Mouse (Mus musculus) urinary bladder, postnatal 14 days (tissue): ENCODE data around the gene Grik3.

Source experiments
- DNase-seq: peaks from one replicate; pipeline ENCODE4 v3.0.0; 2021; ENCODE audit warnings: low spot score

Gene Grik3

DNA sequence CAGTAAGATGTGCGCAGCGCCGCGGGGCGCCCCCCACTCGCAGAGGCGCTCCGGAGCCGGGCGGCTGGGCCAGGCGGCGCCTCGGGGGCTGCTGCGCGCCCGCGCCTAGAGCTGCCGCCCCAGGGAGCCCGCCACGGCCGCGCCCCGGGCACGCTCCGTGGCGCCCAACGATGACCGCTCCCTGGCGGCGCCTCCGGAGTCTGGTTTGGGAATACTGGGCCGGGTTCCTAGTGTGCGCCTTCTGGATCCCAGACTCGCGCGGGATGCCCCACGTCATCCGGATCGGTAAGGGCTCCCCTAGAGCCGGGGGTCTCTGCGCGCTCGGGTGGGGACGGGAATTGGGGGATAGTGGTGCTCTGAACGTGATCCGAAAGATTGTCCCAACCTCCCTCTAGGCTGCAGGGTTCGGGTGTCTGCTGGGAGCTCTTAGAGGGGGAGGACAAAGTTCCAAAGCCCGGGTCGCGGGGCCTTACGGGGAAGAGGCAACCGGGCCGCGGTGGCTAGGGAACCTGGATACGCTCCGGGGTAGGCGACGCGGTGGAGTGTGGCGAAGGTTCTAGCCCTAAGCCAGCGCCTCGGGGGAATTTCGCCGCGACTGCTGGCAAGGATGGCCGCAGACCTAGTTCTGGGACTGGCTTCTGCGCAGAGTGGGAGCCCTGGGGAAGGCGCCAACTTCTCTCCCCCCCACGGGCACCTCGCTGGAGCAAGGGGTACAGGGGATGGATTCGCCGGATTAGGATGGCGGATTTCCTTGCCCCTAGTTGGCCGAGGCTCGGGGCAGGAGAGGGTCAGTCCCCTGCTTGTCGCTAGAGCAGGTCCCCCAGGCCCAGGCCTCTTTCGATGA, at the start of gene Grik3:
TSS of gene Grik3 (plus strand) at position 40 of the 844 bp plus-strand sequence.
- DNase-seq = no peak

DNA sequence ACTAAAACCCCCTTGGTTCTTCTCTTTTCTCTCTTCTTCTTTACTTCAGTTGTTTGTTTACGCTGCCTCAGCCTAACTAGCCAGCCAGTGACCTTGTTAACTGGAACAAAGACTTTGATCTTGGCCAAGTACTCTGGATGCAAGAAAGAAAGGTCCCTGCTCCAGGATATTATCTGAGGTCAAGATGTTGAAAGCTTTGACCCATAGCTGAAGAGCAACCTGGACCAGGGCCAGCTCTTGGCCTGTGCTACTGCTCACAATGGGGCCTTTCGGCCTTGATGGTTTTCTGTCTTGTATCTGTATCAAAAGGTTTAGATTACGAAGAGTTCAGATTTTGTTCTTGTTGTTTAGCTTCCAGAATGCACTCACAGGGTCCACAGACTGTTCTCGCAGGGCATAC, 48.7 kb upstream of the Grik3 start:
- no peak for DNase-seq

DNA sequence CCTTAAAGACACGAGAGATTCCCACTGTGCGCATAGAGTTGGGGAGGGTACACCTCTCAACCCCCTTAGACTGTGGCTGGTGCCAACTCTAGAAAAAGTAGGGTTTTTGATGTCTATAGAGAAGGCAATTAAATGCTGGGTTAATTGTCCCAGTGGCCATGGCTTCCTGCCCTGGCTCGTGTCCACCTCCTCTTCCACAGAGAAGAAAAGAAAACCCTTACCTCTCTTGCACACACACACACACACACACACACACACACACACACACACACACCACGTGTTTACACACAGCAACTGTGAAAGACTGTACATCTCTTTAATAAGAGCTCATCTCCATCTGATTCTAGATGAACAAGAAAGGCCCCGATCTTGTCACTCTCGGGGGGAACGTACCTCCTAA, 46.1 kb upstream of the Grik3 start:
- DNase-seq = no peak

DNA sequence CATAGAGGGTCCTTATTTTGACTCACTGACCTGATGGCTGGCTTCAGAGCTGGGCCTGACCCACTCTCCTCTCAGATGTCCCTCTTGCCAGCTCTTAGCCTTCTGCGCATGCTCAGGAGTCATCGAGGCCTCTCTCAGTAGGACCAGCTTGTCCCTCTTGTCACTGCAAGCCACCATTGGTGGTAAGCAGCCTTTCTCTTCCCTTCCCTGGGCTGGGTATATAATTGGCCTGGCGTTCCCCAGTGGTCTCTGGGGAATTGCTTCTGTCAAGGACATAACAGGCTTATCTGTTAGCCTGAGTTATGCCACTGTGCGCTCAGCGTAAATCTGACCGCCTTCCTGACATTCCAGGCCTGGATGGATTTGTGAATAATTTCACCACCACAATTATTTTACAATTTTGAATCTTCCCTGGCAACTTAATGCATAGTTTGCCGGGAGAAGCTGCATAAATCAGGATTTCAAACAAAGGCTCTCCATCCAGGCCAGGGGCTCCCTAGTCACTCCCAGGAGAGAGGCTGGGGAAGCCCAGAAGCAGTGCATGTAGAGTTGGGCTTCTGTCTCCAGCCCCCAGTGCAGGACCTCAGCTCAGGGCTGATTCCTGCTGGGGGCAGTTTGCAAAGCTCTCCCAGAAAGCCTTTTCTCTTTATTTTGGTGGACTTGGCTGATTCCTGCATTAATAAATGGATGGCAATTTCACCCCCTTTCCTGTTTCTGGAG, 39.7 kb upstream of the Grik3 start:
- no peak for DNase-seq

DNA sequence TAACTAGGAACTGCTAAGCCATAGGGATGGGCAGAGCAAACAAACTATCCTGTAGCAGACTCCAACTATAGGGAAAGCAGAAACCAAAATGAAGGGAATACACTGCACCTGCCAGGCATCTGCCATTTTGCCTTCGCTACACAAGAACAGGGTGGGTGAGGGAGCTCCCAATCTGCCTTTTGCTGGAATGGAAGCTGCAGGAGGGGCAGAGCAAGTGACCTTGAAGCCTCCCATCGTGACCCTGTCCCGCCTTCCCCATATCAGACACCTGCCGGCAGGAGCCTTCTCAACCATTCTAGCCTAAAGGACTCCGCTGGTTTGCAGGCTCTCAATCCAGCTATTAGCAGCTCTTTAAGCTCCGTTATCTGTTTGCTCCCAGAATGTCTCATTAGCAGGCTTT, 38.7 kb upstream of the Grik3 start:
- DNase-seq = no peak

DNA sequence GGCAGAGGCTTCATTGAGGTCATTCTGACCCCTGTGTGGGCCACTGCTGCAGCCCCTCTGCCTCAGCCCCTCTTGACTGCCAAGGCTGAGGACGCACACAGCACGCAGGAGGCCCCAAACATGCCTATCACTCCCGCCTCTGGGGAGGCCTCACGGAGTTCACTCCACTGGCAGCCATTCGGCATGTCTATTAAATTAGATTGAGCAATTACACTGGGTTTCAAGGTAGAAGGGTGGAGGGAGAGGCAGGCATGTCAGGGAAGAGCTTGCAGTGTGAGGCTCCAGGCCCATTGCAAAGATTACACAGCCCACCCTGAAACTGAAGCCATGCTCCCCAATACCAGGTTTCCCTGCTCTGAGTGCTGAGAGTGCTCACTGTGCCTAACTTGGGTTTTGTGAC, 34.0 kb upstream of the Grik3 start:
- no peak for DNase-seq

DNA sequence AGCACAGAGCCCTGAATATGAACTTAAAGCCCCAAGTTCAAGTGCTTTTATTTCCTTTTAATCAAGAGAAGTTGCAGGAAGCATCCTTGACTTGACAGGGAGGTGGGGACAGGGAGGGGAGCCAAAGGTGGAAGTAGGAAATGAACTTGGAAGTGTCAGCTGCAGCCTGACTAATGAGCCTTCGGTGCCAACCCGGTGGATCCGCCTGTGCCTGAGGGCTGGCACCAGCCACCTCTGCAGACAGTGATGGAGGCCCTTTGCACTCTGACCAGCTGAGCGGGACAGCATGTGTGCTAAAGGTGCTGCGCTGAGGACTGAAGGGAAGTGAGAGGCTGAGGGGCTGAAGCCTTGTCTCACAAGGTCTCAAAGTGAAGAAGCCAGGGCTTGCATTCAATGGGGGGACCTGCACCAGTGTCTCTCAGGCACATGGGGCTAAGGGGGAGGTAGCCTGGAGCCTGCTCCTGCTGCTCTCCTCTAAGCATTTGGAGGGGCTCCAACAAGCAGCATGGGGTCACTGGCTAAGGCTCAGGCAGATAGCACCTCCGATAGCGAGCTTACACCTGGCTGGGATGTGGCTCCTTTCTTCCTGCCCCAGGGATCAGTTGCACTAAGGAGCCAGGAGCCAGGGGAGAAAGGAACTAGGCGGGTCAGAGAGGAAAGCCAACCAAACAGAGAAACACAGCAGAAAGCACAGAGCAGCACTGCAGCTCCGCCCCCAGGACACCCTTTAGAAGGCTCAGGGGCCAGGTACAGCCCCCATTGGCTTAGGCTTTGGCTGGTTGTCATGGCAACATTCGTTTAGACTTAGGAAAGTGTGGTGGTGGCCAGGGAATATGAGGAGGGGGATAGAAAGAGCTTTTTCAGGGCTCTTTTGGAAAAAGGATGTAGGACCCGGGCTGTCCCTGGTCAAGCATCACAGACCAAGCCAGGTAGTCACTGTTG, 33.1 kb upstream of the Grik3 start:
- DNase-seq = no peak

DNA sequence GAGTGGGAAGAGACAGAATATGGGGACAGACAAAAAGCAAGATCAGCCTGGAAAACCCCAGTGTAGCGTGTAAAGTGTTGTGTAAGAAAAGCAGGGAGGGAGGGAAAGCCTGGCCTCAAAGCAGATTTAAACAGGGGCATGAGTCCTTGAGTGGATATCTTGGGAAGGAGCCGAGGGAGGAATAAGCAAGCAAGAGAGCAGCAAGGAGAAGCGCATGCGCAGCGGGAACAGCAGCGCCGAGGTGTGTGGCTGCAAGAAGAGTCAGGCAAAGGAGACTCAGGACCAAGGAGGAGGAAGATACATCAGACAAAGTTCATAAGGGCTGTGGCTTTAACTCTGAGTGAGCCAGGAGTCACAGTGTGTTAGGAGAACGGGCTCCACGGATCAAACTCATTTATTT, 30.7 kb upstream of the Grik3 start:
- DNase-seq = no peak

DNA sequence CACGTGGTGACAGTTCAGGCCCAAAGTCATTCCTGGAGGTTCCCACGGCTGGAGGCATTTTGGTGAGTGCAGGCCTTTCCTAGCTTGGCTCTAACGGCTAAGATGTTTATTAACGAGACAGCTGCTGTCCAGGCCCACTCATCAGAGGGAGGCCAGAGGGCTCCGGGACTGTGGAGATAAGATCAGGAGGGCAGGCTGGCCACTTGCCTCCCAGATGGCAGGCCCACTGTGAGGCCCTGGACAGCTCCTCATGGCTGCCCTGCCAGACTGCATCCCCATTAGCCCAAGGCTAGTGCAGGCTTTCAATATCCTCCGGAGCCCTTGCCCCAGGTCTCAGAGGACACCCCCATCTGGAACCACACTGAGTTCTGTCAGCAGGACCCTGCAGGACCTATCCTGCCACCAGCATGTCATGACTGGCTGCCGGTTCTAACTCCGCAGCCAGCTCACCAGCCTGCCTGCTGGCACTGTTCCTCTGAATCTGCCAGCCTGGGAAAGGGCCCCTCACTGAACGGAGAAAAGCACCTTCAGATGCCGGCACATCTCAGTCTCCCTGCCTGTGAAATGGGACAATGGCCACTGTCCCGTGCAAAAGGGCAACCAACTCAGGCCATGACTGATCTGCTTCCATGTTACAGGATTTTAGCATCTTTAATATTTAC, 20.7 kb upstream of the Grik3 start:
- DNase-seq = no peak

DNA sequence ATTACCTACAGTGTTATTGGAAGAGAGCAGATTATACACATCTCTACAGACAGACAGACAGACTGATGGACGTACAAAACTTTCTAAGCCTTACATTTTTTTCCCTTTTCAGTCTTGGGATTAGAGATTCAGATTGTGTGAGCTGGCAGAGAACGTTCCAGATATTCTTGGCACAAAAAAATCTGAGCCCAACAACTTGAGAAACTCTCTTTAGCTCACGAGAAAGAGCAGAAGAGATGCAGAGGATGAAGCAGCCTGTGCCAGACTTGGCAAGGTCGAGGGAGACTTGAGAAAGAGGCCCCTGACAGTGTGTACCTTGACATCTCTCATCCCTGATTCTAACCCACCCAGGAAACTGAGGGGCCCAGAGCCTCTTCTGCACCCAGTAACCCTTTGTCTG, 15.6 kb upstream of the Grik3 start:
- no peak for DNase-seq

DNA sequence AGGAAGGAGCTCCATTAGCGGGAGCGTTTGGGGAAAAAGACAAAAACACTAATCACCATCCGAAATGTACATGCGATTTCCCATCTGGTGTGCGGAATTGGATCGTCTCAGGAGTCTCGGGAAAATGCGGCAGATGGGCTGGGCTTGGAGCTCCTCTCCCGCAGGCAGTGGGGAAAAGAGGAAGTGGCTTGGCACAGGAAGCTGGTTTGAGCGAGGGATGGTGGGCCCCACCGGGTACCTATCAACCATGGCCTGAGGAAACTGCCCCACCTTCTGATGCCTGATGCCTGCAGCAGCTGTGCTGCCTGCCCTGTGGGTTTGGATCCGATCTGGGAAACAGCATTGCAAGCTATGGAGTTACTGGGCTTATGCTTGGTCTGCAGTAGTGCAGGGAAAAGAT, 12.4 kb upstream of the Grik3 start:
- no peak for DNase-seq

DNA sequence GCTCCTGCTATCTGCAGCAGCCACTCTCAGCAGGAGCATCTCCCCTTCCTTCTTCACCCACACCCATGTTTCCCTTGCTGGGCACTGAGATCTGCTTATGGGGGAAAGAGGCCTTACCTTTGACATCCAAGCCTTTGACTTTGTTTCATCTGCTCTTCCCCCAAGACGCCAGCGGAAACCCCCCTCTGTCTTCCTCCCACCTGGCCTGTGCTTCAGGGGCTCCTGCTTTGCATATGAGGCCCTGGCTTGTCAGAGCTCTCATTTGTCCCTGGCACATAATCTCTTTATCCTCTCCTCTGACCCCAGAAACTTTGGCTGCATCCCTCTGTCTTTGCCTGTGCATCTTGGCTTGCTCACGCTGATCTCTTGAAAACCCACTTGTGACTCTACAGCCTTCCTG, 9.2 kb upstream of the Grik3 start:
- no peak for DNase-seq

DNA sequence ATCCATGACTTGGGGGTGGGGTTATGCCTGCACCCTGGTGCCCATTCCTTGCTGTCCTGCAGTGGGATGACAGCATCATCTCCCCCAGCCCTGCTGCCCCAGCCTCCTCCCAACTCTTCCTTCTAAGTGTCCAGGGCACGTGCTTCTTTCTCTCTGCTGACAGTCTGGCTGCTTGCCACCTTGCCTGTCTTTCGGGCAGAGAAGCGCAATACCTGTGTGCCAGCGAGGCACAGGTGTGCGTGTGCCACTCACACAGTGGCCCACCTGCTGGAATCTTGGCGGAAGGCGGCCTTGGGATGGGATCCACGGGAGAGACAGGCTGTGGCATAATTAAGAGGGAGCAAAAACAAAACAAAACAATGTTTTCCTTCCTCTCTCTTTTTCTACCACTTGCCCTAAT, 6.4 kb upstream of the Grik3 start:
- no peak for DNase-seq

DNA sequence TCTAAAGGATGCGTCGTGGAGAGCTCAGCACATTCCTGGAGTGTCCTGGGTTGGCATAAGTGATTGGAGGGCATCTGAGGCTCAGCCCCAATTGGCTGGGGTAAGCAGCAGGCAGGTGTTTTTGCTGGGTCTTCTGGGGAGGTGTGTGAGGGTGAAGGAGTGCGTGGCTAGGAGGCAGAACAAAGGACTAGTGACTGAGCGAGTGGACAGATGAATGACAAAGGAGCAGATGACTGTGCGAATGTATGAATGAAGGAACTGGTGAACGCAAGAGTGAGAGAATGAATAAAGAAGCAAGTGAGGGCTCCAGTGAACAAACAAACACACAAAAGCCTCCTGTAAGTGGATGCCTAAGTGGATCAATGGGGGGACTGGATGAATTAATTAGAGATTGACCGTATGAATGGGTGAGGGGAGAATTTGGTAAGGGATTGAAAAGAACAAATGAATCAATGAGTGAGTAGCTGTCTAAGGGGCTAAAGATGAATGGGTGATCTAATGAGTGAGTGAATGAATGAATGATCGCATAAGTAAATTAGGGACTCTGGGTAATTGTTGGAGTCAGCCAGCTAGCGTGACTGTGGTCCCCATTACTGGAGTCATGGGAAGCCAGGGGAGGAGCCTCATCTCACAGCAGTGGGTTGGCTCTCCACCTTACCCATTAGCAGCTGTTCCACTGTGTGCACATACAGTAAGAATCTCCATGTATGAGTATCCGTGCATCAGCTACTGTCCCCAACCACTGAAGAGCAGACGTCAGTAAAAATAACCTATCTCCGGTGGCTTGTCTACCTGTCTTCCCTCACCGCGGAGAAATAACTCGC, 4.9 kb upstream of the Grik3 start:
- DNase-seq = no peak

DNA sequence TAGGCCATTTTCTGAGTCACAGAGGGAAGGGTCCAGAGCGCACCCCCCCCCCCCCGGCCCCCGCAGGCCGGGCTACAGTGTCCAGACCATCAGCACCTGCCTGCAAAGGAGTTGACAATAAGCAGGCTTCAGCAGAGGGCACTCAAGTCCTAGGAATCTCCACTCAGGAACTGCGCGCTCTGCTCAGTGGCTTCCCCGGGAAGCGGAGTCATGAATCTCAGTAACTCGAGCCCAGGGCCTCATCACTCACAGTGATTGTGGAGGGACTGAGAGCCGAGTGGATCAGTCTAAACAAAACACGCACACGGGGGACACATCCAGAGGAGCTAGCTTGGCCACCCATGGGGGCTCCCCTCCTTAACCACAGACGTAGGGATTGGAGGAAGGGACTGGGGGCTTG, 3.9 kb upstream of the Grik3 start:
- no peak for DNase-seq

DNA sequence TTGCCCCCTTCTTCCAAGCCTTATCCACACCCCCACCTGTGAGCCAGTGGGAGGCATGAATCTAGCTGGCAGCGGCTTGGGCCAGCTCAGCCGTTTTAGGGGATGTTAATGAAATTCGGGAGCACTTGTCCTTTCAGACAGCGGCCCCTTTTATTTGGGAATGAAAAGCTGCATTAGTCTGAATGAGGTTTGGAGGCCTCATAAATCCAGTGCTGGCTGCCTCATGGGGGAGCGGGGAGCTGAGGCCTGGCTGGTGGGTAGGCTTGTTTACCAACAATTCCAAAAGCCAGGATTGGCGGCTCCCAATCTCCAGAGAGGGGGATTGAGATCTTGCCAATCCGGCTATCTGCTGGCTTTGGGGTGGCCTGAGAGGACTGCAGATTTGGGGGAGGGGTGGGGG, 3.5 kb upstream of the Grik3 start:
- no peak for DNase-seq

DNA sequence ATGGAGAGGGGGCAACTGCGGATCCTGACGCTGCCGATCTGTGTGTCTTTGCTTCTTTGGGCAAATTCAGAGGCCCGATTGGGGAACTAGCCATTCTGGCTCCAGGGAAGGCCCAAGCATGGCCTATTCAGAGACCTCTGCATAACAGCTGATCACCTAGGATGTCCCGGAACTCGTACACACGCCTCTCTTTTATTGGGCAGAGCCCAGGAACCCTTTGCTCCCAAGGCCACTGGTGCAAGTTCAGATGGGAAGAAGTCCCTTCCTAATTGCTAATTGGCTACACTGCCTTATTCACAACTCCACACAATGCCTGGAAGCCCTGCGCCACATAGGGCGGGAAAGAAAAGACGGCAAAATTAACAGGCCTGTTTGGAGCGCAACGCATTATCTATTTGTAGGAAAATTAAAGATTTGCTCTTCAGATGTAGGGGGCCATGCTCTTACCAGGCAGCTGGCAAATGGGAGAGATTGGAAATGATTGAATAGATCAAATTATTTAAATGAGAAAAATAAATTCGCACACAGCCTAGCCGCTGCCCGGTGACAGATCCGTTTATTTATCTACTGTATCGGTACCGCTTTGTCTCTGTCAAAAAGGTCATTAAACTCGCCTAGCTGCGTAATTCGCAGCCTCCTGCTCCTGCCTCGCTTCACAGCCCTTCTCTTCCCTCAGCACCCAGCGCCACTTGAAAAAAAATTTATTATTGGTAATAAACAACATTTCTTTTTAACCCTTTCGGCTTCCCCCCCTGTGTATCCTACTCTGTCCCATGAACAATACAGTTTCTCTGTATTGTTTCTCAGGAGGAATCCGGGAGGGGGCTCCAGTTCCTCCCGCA, 1.5 kb upstream of the Grik3 start:
- DNase-seq = no peak

DNA sequence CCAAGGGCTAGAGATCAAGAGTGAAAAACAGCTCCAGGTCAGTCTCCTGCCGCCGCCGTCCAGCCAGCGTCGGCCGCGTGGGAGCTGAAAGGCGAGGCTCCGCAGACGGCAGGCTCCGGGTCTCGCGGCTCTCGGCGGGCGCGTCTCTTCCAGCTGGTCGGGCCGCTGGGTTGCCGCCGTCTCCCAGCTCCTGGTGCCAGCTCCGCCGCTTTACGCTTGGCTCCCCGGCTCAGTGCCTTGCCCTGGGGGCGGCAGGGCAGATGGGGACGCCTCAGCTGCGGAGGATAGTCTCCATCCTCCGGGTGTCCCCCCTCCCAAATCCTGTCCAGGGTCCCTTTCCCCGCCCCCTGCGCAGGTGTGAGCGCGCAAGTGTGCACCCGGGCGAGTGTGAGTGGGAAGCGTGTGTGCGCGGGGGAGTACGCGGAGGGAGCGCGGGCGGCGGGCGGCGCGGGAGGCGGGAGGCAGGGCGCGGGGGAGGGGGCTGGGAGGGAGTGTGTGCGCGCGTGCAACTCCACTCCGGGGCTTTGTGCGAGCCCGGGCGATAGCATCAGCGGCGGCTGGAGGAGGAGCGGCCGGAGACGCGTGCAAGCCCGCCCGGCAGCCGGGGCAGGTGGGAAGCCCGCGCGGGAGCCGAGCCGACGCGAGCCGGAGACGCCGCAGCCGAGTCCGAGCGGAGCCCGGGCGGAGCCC, 454 bp upstream of the Grik3 start:
- DNase-seq = peak; percentile 40

DNA sequence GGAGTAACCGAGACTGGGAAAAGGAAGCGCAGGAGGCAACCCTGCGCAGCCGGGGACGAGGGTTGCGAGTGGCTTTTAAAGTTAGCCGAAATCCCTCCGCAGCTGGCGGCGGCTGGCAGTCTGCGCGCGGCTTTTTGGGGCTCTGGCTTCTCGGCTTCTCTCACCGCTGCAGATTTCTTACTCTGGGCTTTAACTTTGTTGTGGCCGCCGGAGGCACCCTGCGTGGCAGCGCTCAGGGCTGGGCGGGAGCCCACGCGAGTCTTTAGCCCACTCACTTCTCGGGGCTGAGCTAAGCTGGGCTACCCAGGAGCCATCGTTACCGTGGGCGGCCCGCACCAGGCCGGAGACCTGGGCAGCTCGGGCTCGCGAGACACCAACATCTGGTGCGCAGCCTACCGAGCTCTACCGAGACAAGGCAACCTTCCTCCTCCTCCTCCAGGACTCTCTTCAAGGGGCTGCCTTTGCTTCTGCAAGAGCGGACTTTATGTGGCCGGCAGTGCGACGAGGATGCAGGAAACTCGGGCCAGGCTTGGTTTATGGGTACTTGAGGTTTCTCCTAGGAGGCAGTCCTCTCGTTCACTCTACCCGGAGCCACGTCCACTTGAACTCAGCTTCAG, 1.1 kb downstream of the Grik3 start:
- no peak for DNase-seq
